Mouse (Mus musculus): ENCODE measurements around the gene Oog4.
A peak's percentile ranks its signal among the peaks of the same experiment; 100 is the strongest.
"Not testable (repeated sequence)": the region's sequence is repeated elsewhere in the genome, so short reads cannot be mapped to it uniquely, and the experiment has no call there.

Gene Oog4

DNA sequence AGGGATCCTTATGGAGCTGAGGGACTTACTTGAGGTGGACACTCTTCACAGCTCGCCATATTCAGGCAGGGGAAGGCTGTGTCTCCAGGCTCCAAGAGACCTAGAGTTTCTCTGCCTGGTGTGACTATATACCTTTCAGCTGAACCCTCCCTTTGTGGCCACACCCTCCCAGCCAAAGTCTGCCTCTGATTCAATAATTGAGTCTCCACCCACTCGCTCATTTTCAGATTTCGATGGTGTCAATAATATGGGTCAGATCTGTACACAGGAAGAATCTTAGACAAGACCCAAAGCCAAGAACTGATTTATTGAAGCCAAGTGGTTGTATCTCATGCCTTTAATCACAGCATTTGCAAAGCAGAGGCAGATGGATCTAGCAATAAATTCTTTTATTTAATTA is at the start of gene Oog4:
Oog4 (minus strand) TSS at position 101 of the 400 bp plus-strand sequence.
- no peak for DNase-seq

DNA sequence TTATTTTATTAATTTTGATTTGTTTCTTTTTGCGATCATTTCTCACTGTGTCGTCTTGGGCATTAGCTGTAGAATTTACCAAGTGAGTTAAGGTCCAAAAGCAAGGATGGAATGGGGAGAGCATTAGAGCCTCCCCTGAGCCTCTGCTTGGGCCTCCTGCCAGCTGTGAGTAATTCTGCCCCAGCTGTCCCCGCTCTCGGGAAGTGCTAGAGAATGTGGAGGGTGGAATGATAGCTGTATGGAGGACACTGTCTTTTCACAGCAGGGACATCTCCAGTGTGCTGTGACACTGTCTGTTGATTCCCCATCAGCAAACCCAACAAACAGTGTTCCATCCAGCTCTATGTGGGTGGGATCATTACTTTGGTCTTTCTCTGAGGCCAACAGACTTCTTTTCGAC is 23.4 kb downstream of the Oog4 start:
- not testable (repeated sequence) for DNase-seq

DNA sequence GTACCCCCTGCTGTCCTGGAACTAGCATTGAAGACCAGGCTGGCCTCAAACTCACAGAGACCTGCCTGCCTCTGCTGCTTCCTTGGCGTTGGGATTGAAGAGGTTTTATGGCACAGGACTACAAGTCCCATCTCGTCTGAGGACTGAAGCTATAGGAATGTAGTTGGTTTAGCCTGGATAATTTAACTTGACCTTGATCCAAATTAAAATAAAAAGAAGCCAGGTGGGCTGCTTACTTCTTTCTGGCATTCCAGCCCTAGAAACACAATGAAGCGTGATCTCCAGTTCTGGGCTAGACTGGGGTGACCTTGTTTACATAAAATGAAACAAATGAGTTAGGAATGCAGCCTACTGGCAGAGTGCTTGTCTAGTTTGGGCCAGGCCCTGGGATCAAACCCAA is 36.0 kb downstream of the Oog4 start:
- no peak for DNase-seq

DNA sequence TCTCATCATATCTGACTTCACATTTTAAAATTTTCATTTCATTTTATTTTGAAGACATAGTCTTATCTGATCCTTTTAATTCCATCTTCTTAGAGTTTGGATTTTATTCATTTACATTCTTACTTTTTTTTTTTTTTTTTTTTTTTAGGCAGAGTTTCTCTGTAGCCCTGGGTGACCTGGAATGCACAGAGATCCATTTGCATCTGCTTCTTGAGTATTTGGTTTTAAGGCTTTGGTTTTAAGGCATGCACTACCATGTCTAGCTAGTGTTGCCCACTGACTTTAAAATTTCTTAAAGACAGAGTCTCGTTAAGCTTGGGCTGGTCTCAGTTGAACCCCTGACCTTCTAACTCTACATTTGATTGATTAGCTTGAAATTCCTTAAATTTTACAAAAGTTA is 36.5 kb downstream of the Oog4 start:
- no peak for DNase-seq

DNA sequence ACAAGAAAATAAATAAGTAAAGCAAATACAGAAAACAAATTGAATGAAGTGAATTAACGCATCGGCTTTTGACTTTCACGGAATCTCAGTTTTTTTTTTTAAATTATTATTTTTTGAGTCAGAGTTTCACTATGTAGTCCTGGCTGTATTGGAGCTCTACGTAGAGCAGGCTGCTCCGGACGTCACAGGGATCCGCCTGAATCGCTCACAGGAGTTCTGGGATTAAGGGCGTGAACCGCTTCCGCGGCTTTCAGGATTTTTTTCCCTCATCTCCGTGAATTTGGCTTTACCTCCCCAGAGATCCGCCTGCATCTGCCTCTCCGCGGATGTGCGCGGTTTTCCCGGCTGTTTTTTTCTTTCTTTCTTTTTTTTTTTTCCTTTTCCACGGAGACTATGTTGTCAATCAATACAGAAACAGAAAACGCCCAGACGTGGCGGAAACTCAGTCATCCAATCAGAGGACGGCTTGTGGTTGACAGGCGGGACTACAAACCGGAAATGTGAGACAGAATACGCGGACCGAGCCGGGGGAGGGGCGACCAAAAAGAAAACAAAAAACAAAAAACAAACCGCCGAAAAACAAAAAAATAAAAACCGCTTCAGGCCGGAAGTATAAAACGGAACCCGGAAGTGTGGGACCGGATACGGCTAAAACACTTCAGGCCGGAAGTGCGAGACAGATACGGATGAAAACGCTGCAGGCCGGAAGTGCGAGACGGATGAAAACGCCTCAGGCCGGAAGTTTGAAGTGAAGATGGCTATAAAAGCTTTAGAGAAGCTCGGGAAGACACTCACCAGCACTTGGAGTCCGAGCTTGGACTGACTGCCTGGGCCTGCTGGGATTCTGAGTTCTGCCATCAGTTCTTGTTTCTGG is 37.7 kb downstream of the Oog4 start, which contains the start of gene Pramef8:
Pramef8 (plus strand) TSS at position 208 of the 874 bp plus-strand sequence.
- DNase-seq, result peak; percentile 93

DNA sequence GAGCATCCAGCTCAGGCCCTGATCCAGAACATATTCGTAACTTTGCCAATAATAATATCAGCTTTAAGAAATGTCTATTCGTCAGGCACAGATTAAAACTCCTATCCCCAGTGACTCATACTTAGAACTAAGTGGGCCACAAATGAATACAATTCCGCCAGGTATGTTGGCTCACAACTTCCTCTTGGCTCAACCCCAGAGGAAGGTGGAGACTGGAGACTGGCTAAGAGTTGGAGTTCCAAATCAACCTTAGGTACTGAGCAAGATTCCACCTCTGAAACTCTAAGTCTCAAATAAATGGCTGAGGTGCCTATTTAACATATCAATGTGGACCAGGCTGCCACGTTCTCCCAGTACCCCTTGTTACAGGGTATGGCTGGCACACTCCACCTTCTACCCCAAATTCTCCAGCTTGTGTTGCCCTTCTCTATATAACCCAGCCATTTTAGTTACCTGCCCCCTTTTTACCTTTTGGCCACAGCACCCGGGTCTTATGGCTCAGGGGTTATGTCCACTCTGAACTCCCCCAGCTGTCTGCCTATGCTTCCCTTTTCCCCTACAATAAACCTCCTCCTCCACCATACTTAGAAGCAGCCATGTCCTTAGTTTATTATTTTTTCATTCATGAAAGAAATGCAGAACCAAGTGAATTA is 38.4 kb downstream of the Oog4 start:
- peak; percentile 53 for DNase-seq

DNA sequence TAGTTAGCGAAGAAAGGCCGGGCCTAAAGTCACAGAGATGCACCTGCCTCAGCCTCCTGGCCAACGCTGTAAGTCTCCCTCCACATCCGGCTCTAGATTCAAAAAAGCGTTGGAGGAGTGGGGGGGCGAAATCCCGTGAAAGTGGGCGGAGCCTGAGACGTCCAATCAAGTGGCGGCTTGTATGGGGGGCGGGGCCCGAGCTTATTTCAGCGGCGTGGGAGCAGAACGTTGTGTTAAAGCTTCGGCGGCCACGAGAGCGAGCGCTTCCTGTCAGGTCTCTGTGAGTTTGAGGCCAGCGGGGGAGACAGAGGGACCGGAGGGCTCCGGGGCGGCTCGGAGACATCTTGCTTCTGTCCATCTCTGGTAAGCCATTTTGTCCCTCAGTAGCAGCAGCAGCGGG is 55.9 kb downstream of the Oog4 start, which contains the start of gene Pramel1:
Pramel1 (plus strand) TSS at position 248 of the 400 bp plus-strand sequence.
- DNase-seq, result no peak

DNA sequence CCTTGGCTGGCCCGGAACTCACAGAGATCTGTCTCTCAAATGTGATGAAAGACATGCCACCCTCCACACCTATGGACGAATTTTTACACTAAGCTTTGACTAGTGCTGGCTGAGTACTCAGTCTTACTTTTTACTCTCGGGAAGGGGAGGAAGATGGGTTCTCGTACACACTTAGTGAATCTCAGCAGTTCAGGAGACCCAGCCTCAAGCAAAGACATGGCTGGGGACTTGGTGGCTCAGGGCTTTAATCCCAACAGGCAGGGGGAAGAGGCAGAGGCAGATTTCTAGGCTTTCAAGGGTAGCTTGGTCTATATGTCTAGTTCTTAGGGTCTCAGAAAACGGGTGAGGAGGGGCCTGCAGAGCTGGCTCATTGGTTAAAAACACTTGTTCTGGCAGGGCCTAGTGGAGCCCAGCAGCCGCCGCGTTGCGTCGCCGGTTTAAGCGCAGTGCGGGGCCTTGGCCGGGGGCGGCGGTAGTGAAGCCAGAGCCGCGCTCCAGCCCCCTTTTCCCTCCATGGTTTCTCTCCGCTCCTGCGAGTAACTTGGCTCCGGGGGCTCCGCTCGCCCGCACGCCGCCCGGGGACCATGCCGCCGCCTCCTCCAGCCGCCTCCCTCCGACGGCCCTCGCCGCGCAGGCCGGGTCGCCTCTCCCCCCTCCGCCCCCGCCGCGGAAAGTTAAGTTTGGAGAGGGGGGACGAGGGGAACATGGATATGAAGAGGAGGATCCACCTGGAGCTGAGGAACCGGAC is 61.0 kb downstream of the Oog4 start:
- no peak for DNase-seq

Measured in cerebellum, adult 9-11 months (tissue).